Mouse (Mus musculus): ENCODE measurements around the gene Tcp11l1. TPM values are rescaled to one million over a fixed set of nuclear protein-coding genes. Genes with fewer than 3 reads are reported as not detected.

Tcp11l1 gene
- total RNA-seq (2021) = 1 to 10 TPM; 5.7 to 7.2 TPM
- long read RNA-seq, experiment 1, partial matches to known transcripts = 0 of 2 reads
- long read RNA-seq, experiment 1, other reads (novel, unspliced or antisense) = 1 of 2 reads
- long read RNA-seq, experiment 2, partial matches to known transcripts = 0 of 5 reads
- long read RNA-seq, experiment 2, other reads (novel, unspliced or antisense) = 1 of 5 reads

DNA sequence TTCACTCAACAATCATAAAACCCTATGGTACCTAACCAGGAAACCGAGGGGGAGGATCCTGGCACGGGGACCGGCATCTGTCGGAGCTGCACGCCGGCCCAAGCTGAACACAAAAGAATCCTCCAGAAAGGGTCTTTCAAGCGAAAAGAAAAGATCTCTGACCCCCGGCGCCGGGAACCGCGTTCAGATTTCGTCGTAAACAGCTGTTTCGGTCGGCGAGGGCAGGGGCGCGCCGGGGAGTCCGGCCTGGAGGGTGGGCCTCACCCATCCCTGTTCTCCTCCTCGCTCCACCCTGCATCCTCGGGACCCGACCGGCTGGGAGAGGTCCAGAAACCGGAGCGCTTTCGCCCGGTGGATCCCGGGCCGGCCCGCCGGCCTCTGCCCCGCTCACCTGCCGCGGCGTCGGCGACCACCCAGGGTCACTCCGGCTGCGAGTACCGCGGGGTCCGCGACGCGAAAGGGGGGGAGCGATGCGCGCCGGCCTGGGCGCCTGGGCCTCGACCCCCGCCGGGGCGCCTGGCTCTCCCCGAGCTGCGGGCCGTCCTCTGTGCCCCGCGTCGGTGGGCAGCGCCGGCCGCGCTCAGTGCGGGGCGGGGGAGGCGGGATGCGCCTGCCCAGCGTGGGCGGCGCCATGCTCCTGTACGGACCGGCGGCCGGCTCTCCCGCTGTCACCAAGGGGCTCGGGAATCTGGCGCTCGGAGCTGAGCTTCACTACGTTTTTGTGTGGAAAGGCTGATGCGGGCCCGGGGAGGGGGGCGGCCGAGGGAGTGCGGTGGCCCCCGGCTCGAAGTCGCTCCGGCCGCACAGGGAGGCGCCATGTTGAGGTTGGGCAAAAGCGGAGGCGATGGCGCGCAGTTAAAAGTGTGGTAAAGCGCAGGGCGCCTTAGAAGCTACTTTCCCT is at the start of gene Tcp11l1:
Gene Tcp11l1 (minus strand): TSS at position 585 of the 901 bp plus-strand sequence.
- DNase-seq = peak; percentile 58

DNA sequence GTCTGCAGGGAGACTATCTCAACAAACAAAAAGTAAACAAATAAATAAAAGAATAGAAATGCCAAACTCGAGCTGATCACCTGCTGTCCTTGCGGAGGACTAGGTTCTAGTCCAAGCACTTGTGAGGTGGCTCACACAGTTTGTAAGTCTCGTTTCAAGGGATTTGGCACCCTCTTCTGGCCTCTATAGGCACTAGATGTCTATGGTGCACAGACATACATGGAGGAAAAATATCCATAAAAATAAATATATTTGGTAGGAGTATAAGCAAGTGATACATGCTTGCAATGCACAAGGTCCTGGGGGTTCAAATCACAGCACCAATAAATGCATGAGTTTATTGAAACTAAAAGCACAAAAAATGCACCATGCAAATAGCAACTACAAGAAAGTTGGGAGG is 38.6 kb upstream of the Tcp11l1 start:
- DNase-seq = no peak

DNA sequence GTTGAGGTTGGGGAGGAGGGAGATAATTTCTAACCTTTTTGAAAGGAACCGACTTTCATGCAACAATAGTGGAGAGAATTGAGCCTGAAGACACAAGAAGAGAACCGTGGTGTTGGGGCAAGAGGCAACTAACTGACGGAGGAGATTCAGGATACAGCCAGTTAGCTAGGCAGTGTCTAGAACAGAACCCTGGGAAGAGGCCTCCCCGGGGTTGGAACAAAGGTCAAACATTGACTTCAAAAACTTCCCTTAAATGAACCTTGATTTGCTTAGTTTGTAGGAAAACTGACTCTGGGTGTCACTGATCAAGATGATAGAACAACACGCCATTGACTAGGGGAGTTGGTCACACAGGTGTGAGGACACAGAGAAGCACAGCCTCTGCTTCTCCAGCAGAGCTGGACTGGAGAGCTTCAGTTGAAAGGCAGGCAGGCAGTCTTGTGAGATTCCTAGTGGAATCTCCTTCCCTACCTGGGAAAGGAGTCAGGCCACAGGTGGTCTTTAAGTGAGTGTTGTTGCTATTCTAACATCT is 36.7 kb upstream of the Tcp11l1 start:
- no peak for DNase-seq

DNA sequence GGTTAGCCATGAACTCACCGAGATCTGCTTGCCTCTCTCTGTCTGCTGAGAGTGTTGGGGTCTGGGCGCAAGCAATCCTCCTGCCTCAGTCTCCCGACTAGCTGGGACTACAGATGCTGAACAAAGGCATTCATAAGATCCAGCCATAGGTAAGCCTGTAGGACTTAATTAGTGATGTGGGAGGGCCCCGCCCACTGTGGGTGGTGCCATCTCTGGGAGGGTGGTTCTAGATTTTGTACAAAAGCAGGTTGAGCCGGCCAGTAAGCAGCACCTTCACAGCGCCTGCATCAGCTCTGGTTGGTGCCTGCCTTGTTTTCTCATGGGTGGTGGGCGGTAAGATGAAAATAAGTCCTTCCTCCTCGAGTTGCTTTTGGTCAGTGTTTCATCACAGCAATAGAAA is 34.3 kb upstream of the Tcp11l1 start:
- DNase-seq = no peak

DNA sequence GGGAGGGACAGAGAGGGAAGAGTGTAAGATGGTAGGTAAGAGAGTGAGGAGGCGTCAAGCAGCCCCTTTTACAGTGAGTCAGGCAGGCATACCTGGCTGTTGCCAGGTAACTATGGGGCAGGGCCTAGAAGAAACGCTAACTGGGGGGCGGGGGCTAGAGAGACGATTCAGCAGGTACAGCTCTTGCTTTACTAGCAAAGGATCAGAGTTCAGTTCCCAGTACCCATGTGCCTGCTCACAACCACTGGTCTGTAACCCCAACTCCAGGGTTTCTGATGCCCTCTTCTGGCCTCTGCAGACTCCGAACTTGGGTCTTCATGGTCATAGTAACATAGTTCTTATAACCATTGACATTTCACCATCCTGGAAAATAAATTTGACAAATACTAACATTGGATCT is 32.0 kb upstream of the Tcp11l1 start:
- DNase-seq = no peak

DNA sequence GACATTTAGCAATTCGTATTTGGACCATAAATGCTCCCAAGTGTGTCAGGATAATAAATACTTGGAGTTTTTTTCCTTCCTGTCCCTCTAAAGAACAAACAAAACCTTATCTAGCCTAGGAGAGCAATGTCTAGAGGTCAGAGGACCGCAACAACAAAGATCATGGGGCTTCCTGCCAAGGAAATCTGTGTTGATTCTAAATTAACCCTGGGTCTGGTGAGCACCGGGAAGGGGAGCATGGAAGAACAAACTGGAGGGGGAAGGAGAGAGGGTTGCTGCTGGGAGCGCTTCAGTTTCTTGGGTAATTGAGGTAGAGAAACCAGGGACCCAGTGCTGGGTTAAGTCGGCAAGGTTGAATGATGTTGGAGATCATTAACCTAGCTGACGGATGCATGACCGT is 31.2 kb upstream of the Tcp11l1 start:
- no peak for DNase-seq

DNA sequence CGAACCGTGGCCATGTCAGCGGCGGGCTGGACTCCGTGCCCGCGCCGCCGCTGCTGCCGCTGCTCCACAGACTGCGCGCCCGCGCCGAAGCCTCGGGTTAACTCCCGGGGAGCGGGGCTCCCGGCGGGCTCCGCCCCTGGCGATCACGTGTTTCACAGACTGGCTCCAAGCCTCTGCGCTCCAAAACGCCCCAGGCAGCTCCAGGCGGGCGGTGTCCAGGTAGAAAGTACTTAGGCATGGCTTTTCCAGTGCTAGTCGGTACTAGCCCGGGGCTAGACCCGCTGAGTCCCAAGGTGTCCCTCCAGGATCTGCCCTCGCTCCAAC is 30.7 kb upstream of the Tcp11l1 start, which contains the start of gene Depdc7:
Gene Depdc7 (minus strand): TSS at position 138 of the 324 bp plus-strand sequence.
- DNase-seq = peak; percentile 93

DNA sequence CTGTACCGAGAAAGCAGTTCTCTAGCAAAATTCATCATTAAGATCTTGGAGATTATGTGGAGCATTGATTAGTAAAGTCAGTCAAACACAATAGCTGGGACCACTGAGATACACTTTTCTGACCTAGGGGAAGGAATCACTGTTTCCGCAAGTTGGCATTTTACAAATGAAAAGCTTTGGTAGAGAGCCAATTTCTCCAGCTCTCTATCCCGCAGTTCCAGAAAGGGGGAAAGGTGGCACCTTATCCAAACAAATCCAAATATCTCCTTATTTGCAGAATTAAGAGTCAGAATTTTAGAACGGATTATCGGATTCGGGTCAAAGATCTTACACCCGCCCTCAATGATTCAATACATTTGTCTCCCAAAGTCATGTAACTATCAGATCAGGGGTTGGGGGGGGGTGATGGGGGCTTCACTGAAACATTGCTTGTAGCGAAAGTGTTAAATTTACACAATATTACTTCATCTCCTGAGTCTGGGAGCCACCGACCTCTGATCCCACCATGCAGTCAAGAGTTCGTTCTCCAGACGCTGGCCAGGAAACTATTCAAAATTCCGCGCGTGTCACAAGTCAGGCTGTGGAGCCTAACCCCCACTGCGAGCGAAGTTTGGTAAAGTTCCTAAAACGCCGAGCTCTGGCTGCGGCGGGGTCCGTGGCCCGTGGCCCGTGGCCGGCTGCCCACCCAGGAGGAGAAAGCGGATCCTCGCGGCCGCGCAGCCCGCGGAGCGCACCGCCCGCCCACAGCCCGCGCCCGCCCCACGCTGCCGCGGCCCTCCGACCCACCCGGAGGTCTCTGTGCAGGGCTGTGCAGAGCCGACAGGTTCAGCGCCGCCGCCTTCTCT is 30.1 kb upstream of the Tcp11l1 start:
- DNase-seq = no peak

DNA sequence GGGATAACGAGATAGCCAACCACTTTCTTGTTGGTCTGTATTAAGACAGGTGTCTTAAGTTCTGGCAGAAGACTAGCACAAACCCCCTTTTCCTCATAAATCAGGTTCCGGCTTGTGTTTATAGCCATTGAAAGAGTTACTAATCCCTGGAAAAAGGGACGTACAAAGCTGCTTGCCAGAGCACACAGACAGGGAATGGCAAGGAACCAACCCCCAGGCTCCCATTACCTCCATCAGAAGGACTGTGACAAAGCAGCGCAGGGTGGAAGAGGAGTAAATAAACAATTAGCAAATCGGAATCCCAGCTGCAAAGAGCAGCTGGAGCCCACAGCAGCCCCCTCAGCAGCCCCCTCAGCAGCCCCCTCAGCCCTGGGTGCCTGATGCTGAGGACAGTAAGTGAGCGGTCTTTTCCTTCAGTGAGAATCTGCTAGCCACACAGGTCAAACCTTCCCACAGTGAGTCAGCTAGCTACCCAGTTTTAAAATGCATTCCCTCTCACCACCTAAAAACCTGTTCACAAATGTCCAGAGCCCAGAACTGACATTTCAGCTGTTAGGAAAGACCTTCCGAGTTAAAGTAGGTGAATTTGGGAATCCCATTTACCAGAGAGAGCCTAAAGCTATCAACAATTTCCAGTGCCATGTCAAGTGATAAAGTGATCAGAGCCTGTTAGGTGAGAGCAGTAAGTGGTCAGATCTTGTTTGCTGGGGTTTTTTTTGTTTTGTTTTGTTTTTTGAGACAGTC is 29.2 kb upstream of the Tcp11l1 start:
- no peak for DNase-seq

DNA sequence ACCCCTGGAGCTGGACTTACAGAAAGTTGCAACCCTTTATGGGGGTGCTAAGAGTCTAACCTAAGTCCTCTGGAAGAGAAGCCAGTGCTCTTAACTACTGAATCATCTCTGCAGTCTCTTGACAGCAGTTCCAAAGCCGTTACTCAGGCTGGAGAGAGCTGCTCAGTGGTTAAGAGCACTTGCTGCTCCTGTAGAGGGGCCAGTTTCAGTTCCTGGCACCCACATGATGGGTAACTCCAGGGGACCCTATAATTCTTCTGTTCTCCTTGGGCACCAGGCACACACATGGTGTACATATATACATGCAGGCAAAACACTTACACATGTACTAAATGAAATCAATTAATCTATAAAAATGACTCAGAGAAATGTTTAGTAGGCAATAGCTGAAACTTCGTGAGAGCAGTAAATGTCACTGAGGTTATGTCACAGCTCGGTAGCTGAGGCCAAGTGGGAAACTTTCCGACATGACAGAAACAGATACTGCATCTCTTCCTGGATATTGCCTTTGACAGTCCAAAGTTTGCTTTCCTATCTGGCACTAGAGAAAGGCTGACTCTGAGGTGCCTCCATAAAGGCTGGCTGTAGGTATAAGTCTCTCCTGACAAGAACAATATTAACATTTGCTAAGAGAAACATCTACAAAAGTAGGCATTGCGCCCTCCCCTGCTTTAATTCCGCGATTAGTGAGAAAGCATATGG is 28.4 kb upstream of the Tcp11l1 start:
- DNase-seq = no peak

DNA sequence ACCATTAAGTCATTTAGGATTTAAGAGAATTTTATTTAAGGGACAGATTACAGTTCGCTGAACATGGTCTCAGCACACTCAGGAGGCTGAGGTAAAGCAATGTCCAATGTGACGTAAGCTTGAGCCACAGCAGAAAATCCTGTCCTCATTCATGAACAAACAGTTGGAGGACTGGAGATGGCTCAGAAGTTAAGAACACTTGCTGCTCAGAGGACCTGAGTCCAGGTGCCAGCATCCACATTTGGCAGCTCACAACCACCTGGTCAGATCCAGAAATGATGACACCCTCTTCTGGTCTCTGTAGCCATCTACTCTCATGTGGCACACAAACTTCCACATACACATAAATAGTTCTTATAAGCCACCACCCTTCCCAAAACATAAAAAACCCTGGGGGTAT is 27.7 kb upstream of the Tcp11l1 start:
- DNase-seq = no peak

DNA sequence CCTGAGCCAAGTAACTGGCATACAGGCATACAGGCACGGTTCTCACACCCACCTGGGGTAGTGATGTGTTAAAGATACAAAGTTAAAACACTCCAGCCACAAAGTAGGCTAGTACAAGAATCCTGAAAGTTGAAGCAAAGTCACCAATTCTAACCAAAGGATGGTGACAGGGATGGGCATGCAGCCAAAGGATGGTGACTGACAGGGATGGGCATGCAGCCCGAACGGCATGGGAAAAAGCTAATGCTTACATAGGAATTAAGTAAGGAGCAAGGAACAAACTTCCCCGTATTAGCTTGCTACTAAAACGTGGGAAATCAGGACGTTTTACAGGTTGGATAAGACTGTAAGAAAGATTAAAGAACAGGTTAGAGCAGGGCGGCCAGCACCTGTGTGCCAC is 24.3 kb upstream of the Tcp11l1 start:
- no peak for DNase-seq

DNA sequence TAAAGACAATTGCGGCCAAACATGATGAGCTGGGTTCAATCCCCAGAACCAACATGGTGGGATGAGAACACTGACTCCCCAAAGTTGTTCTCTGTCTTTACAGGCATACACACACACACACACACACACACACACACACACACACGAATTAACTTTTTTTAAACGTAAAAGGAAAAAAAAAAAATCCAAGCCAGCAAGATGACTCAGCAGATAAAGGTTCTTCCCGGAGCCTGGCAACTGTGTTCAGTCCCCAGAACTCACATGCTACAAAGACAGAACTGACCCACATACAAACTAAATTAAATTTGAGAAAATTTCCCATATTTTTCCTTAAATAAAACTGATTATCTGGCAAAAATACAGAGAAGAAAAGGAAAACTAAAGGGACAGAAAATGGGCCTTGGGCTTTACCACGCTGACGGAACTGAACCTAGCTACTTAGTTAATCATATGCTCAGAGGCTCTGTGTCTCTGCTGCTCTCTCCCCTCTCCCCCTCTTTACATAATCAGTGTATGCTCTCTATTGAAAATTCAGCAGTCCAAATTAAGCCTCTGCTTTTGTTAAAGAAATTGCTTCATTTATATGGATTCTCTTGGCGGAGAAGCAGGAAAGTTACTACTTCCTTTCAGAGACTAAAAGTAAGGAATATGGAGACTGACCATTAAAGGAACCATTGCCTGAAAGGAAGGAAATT is 20.7 kb upstream of the Tcp11l1 start:
- DNase-seq = no peak

DNA sequence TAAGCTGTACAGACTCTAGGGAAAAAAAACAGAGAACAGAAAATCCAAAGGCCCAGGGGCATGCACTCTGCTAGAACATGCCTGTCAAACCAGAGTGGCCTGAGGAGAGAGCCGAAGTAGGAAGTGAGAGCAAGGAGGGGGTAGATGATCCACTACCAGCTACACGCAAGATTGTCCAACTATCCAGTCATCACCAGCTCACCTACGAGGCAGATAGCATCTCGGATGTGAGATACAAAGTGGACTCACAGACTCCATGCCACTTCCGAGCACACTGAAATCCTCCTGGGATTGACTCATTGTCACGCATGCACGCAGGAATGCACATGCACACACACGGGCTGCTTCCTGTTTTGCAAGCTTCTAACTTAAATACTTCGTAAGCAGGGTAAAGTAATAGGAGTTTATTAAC is 20.1 kb upstream of the Tcp11l1 start:
- no peak for DNase-seq

DNA sequence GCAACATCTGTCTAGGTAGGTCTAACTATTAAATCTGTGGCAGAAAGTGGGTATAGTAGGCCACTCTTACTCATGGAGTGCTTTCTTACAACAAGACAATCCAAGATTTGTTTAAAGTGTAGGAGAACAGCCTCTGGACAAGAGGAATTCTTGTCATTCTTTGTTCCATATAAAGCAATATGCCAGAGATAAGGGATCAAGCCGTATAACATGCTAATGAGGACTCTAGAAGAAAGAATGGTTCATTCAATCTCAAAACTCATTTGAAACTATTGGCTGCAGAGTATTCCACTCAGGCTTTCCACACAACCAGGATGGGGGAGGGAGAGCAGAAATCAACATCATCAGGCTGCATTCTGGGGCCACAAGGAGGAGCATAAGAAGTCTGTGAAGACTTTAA is 15.4 kb upstream of the Tcp11l1 start:
- no peak for DNase-seq

DNA sequence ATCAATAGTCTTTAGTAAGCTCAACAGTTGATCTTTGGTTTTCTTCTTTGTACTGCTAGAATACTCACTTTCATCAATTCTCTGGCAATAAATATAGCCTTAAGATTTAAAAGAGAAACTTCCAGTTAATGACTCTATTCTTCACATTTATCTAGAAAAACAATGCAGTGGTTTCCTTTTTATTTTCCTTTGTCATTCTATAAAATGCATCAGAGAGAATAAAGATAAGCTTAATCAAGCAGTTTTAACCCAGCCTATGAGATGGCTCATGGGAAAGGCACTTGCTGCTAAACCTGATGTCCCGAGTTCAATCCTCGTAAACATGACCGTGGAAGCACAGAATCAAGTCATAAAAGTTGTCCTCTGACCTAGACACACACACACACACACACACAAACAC is 10.1 kb upstream of the Tcp11l1 start:
- no peak for DNase-seq

DNA sequence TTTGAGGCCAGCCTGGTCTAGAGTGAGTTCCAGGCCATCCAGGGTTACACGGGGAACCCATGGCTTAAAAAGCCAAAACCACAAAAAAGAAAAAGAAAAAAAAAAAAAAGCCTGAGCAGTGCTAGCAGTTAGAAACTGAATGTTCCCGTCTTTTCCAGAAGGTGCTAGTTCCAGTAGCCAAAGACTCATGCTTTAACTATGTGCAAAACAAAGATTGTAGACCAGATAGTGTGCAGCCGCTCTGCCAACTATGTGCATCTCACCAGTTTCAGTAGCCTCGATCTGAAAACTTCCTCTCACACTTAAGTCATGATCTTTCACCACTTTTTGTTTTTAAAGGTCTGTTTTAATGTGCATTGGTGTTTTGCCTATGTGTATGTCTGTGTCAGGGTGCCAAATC is 5.9 kb upstream of the Tcp11l1 start:
- no peak for DNase-seq

DNA sequence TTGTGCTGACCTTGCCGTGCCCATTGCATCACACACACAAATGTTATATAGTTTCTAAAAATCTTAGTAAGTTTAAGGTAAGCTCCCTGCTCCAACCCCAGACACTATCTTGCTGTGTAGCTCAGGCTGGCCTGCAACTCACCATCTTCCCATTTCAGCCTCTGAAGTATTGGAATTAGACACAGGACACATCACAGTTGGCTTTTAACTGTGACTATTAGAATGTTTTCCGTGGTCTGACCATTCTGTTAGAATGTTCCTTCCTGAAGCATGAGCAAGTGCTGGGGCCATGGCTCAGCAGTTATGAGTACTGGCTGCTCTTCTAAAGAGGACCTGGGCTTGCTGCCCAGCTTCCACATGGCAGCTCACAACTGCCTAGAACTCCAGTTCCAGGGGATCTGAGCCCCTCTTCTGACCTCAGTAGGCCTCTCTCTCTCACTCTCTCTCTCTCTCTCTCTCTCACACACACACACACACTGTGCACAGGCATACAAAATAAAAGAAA is 5.3 kb upstream of the Tcp11l1 start:
- no peak for DNase-seq

DNA sequence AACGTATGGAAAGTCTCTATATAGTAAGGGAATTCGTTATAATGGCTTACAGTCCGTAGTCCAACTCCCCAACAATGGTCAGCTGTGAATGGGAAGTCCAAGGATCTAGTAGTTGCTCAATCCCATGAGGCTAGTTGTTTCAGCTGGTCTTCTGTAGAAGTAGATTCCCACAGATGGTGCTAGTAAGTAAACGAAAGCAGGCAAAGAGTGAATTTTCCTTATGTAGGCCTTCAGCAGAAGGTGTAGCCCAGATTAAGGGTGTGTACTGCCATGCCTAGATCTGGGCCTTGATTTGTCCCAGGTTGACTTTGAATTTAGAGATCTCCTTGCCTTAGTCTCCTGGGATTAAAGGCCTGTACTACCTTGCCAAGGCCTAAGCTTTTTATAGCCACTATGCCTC is 4.3 kb upstream of the Tcp11l1 start, which contains the start of gene Pin1rt1:
Gene Pin1rt1 (minus strand): TSS at position 101 of the 400 bp plus-strand sequence.
- no peak for DNase-seq

DNA sequence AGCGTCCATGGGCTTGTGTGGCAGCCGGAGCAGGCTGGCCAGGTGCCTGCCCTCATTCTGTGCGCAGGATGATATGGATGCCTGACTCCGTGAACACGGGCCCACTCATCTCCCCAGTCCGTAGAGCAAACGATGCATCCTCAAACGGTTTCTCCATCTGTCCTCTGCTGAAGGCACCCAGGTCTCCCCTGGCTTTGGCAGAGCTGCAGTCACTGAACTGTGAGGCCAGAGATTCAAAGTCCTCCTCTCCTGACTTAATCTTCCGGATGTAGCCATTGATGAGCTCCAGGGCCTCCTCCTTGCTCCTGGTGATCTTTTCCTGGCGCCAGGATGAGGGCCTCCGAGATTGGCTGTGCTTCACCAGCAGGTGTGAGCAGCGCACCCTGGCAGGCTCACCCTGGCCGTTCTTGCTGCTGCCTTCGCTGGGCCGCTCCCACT is 2.3 kb upstream of the Tcp11l1 start:
- peak; percentile 26 for DNase-seq

DNA sequence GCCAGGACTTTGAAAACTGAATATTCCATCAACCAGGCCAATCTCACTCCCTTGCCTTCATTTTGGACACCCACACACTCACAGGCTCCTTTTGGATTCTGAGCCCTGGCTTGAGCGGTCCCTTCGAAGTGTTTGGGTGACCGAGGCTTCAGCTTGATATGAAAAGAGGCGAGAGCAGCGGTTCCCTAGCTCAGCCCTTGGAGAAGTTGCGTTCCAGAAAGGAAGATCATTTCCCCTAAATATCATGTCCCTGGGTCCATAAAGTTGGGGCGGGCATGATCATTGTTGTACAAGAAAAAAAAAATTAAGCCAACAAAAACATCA is 479 bp upstream of the Tcp11l1 start:
- no peak for DNase-seq
